Mouse (Mus musculus): Measurements from ENCODE around the gene Nlgn1. TPM values are rescaled to one million over a fixed set of nuclear protein-coding genes. Genes with fewer than 3 reads are reported as not detected.

Gene Nlgn1
- total RNA-seq, 2 experiments from 2014 or later = not detected

DNA sequence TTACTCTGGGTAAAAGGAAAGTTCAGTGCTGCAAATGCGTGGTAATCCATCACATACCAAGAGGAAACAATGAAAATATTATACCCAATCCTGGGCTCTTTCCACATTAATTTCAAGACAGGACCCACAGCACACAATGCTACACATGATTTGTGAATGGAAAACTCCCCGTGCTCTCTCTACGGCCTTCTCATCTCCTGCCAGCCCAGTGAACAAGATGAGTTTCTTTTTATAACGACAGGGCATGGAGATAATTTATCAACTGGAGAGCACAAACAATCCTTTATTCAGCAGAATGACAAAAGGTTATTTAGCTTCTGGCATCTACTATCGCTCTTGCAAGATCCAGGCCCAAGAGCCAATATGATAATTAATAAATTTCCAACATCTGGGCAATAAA, 116.0 kb downstream of the Nlgn1 start:
- no peak for ATAC-seq (replicated peaks; ENCODE audit: low FRiP score, low TSS enrichment, poor library complexity, severe bottlenecking)

GRCm38 (mm10) chr3:26202702-26203101, 129.6 kb downstream of the Nlgn1 start:
- no peak for ATAC-seq (replicated peaks; ENCODE audit: low FRiP score, low TSS enrichment, poor library complexity, severe bottlenecking)

DNA sequence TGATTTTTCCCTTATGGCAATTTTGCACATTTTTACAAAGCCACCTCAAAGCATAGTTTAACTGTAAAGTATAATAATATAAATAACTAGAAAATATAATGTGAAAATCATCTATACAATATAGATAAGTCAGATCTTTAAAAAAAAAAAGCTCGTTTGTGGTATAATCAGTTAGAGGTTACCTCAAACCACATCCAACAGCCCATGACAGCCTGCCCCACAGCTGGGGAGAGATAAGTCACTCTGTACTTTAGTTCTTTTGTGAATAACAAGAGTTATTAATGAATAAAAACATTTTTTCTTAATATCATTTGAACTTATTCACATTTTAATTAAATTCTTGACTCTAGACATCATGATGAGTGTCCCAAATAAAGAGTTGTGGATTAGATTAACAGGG, 130.8 kb downstream of the Nlgn1 start:
- no peak for ATAC-seq (replicated peaks; ENCODE audit: low FRiP score, low TSS enrichment, poor library complexity, severe bottlenecking)

DNA sequence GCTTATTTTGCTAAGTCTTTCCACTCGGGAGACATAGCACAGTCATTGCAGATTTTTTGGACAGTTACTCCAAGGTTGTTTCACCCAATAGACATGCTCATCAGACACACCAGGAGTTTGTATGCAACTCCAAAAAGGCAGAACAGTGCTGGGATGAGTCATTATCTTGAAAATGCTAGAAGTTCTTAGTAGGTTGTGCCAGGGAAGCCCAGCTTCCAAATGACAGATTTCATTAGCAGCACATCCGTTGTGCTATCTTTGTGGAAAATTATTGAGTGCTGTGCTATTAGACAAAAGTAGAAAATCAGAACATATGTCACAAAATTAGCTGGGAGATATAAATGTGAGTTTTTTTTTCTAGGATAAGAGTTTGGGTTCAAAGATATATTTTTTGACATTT, 137.3 kb downstream of the Nlgn1 start:
- no peak for ATAC-seq (replicated peaks; ENCODE audit: low FRiP score, low TSS enrichment, poor library complexity, severe bottlenecking)

- ATAC-seq (replicated peaks; ENCODE audit: low FRiP score, low TSS enrichment, poor library complexity, severe bottlenecking) = no peak
These were observed 151.2 kb downstream of the Nlgn1 start for GRCm38 (mm10) chr3:26181013-26181412.

- no peak for ATAC-seq (replicated peaks; ENCODE audit: low FRiP score, low TSS enrichment, poor library complexity, severe bottlenecking)
These were observed 156.9 kb downstream of the Nlgn1 start for GRCm38 (mm10) chr3:26175371-26175770.

- no peak for ATAC-seq (replicated peaks; ENCODE audit: low FRiP score, low TSS enrichment, poor library complexity, severe bottlenecking)
These were observed 158.0 kb downstream of the Nlgn1 start for GRCm38 (mm10) chr3:26174257-26174656.

DNA sequence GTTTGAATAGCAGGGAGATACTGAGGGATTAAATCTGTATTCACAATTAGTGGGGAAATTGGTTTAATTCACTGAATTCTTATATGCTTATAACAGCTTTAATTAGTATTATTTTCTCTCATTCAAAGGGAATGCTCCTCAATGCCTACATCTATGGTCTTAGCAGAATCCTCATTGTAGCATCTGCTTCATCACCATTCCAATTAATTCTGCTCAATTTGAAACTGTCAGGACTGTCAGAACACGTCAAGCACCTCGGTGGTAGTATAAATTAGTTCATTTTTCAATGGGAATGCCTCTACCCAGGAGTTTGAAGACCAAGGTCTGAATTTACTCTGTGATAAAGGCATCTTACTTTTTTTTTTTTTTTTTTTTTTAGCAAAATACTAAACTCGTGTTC, 158.6 kb downstream of the Nlgn1 start:
- ATAC-seq (replicated peaks; ENCODE audit: low FRiP score, low TSS enrichment, poor library complexity, severe bottlenecking) = no peak

DNA sequence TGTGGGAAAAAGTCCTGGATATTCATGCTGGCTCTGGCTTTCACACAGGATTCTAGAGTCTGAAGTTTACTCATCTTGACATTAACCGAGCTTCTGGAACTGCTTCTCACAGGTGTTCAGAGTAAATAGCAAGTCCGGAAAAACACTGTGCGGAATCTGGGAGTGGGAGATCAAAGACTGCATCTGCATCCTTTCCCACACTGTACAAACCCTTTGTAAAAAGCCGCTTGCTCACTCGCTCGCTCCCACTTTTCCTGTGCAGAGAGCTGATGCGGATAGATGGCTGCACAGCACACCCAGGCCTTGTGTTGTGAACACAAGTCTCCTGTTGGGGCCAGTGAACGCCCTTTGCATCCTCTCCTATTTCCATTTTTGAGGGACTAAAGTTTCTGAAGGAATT, 165.5 kb downstream of the Nlgn1 start:
- ATAC-seq (replicated peaks; ENCODE audit: low FRiP score, low TSS enrichment, poor library complexity, severe bottlenecking) = no peak

GRCm38 (mm10) chr3:26153782-26154181, 178.5 kb downstream of the Nlgn1 start:
- ATAC-seq (replicated peaks; ENCODE audit: low FRiP score, low TSS enrichment, poor library complexity, severe bottlenecking) = no peak

- no peak for ATAC-seq (replicated peaks; ENCODE audit: low FRiP score, low TSS enrichment, poor library complexity, severe bottlenecking)
These were observed 179.1 kb downstream of the Nlgn1 start for GRCm38 (mm10) chr3:26153036-26153741.

GRCm38 (mm10) chr3:26152510-26153035, 179.7 kb downstream of the Nlgn1 start:
- ATAC-seq (replicated peaks; ENCODE audit: low FRiP score, low TSS enrichment, poor library complexity, severe bottlenecking) = no peak

DNA sequence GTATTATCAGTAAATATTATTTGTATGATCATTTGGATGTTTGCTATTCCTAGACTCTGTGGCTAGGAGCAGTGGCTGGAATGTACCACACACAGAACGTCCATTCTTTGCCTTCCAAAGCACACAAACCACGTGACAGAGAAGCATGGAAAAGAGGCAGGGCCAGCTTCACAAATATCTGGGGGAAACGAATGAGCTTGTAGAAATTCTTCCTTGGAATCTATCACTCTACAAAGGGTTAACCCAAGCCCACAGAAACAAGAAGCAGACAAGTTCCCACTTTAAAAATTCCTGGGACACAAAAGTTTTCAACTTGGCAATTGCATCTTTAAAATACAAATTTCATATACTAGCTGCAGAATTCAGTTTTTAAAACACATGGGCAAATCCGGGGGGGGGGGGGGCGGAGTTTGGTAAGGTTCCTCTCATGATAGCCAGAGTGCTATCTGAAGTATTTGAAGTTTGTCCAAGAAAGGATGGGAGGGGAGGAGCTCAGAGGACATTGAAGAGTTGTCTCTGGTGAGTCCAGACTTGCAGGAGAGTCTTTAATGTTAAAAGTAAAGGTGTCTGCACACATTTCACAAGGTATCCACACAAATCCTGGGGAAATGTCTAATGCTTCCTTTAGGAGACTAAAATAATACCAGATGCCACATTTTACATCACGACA, 180.8 kb downstream of the Nlgn1 start:
- no peak for ATAC-seq (replicated peaks; ENCODE audit: low FRiP score, low TSS enrichment, poor library complexity, severe bottlenecking)

DNA sequence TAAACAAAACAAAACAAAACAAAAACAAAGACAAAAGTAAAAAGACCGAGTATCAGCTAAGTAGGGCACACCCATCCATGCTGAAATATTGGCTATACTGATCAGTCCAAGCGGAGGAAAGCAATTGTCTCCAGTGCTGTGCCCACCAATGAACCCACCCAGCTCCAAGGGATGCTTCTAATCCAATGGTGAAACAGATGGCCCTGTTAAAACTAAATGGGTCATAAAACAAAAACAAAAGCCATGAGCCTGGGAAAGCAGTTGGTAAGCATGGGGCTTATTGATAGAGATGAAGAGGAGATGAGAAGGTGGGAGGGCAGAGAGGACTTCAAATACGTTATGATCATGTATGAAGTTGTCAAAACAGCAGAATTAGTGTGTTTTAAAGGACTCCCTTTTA, 186.1 kb downstream of the Nlgn1 start:
- ATAC-seq (replicated peaks; ENCODE audit: low FRiP score, low TSS enrichment, poor library complexity, severe bottlenecking) = no peak

GRCm38 (mm10) chr3:26145441-26145840, 186.8 kb downstream of the Nlgn1 start:
- ATAC-seq (replicated peaks; ENCODE audit: low FRiP score, low TSS enrichment, poor library complexity, severe bottlenecking) = no peak

- no peak for ATAC-seq (replicated peaks; ENCODE audit: low FRiP score, low TSS enrichment, poor library complexity, severe bottlenecking)
These were observed 190.7 kb downstream of the Nlgn1 start for GRCm38 (mm10) chr3:26141590-26141989.

- no peak for ATAC-seq (replicated peaks; ENCODE audit: low FRiP score, low TSS enrichment, poor library complexity, severe bottlenecking)
These were observed 197.2 kb downstream of the Nlgn1 start for GRCm38 (mm10) chr3:26134839-26135651.

GRCm38 (mm10) chr3:26130919-26131318, 201.3 kb downstream of the Nlgn1 start:
- ATAC-seq (replicated peaks; ENCODE audit: low FRiP score, low TSS enrichment, poor library complexity, severe bottlenecking) = no peak

DNA sequence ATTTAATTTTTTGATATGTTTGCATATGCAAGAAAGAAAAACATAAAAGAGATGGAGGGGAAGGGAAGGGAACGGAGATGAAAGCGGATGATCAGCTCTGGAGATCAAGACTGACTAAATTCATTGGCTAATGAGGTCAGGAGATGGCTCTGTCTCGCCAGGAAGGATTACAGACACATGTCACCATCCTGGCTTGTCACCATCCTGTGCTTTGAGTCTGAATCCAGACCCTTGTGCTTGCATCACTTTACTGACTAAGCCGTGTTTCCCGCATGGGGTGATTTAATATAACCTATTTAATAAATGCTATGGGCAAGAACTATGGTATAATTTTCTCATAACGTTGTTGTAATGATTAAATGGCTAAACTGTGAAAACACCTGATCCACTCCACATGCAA, 202.8 kb downstream of the Nlgn1 start:
- ATAC-seq (replicated peaks; ENCODE audit: low FRiP score, low TSS enrichment, poor library complexity, severe bottlenecking) = no peak

DNA sequence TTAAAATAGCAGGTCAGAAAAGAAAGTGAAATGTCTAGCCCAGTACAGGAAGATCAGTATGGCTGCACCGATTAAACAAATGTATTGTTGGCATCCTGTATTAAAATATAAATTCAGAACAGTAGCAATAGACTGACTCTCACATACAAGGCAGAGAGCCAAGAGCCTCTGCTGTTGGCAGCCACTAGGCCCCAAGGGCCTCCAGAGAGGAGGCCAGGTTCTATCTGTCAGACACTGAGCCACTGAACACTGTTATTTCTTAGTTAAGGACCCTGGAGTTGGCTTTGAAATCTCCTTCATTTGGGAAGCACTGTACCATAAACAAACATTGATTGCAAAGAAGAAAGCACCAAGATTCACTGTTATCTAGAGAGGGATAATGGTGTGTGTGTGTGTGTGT, 215.2 kb downstream of the Nlgn1 start:
- ATAC-seq (replicated peaks; ENCODE audit: low FRiP score, low TSS enrichment, poor library complexity, severe bottlenecking) = no peak

All from megakaryocyte-erythroid progenitor cell, adult 5-6 weeks (primary cell).